Mouse (Mus musculus): ENCODE measurements around the gene Mrnip. TPM values are rescaled to one million over a fixed set of nuclear protein-coding genes. Genes with fewer than 3 reads are reported as not detected.

The Mrnip gene
- total and polyA plus RNA-seq, 3 experiments: 1.6 to 3.0 (median 1.8) TPM

- Histone ChIP-seq H3K4me3 (peak overlapping the region; percentile 70), H3K36me3 (ENCODE audit: control insufficient read depth, insufficient read depth, low read length) (no peaks in the 10 kb centered on the region), H3K4me1 (ENCODE audit: control insufficient read depth, insufficient read depth, low read length) (peaks cover 29% of the 10 kb centered on the region), H3K27ac (peak overlapping the region; percentile 85), H3K9ac (ENCODE audit: low read depth, low read length) (peak overlapping the region; percentile 91), H3K79me2 (replicated peaks; ENCODE audit: control insufficient read depth, insufficient read depth, low read length) (no peaks in the 10 kb centered on the region), H3K27me3 (ENCODE audit: control insufficient read depth, insufficient read depth, low read length) (no peaks in the 10 kb centered on the region)
- peak; percentile 61 to 71 for DNase-seq
- TF ChIP-seq POLR2A (IDR thresholded peaks at IDR 0.05; ENCODE audit: insufficient read depth, low read depth, low read length): no peak
- TF ChIP-seq CTCF (IDR thresholded peaks at IDR 0.05): no peak
- TF ChIP-seq EP300 (IDR thresholded peaks at IDR 0.05; ENCODE audit: insufficient read depth, low read depth, low read length): no peak
- under 1% methylated on average over 32 of the region's 34 CpGs for WGBS
- intact Hi-C loops (cut with DNase I): loop anchor here (2.0 to 10.0 kb wide), 4 partner anchors 15 to 241 kb away; partner anchors contain the start of genes Mgat4b, Mrnip and Sqstm1
Observed at GRCm38 (mm10) chr11:50225611-50226378, 51.6 kb downstream of the Mrnip start.

GRCm38 (mm10) chr11:50226406-50226805, 52.2 kb downstream of the Mrnip start:
- Histone ChIP-seq H3K27ac (peak overlapping the region; percentile 85), H3K79me2 (replicated peaks; ENCODE audit: control insufficient read depth, insufficient read depth, low read length) (no peaks in the 10 kb centered on the region), H3K4me3 (peak overlapping the region; percentile 70), H3K4me1 (ENCODE audit: control insufficient read depth, insufficient read depth, low read length) (peaks cover 29% of the 10 kb centered on the region), H3K9ac (ENCODE audit: low read depth, low read length) (peak overlapping the region; percentile 91), H3K36me3 (ENCODE audit: control insufficient read depth, insufficient read depth, low read length) (no peaks in the 10 kb centered on the region), H3K27me3 (ENCODE audit: control insufficient read depth, insufficient read depth, low read length) (no peaks in the 10 kb centered on the region)
- no peak for TF ChIP-seq CTCF (IDR thresholded peaks at IDR 0.05)
- no peak for TF ChIP-seq EP300 (IDR thresholded peaks at IDR 0.05; ENCODE audit: insufficient read depth, low read depth, low read length)
- no peak for TF ChIP-seq POLR2A (IDR thresholded peaks at IDR 0.05; ENCODE audit: insufficient read depth, low read depth, low read length)
- WGBS: 17% methylated on average over 2 of the region's 2 CpGs
- no peak for DNase-seq
- intact Hi-C loops (cut with DNase I): loop anchor here (2.0 to 10.0 kb wide), 2 partner anchors 52 to 242 kb away; partner anchors contain the start of gene Mrnip

- intact Hi-C loops (cut with DNase I): loop anchor here (2.0 to 10.0 kb wide), 2 partner anchors 52 to 242 kb away; partner anchors contain the start of gene Mrnip
Observed at GRCm38 (mm10) chr11:50227226-50227625, 53.0 kb downstream of the Mrnip start.

GRCm38 (mm10) chr11:50227736-50228135, 53.5 kb downstream of the Mrnip start:
- no peaks in the 10 kb centered on the region for H3K79me2 ChIP-seq (replicated peaks; ENCODE audit: control insufficient read depth, insufficient read depth, low read length)
- H3K9ac ChIP-seq (ENCODE audit: low read depth, low read length): no peak overlapping the region
- 67% methylated on average over 4 of the region's 4 CpGs for WGBS
- H3K27me3 ChIP-seq (ENCODE audit: control insufficient read depth, insufficient read depth, low read length): no peaks in the 10 kb centered on the region
- no peak for TF ChIP-seq CTCF (IDR thresholded peaks at IDR 0.05)
- no peak for TF ChIP-seq POLR2A (IDR thresholded peaks at IDR 0.05; ENCODE audit: insufficient read depth, low read depth, low read length)
- TF ChIP-seq EP300 (IDR thresholded peaks at IDR 0.05; ENCODE audit: insufficient read depth, low read depth, low read length): no peak
- H3K36me3 ChIP-seq (ENCODE audit: control insufficient read depth, insufficient read depth, low read length): no peaks in the 10 kb centered on the region
- H3K4me3 ChIP-seq: no peak overlapping the region
- peak overlapping the region; percentile 85; the same call in 1 of the 2 replicates for H3K27ac ChIP-seq
- H3K4me1 ChIP-seq (ENCODE audit: control insufficient read depth, insufficient read depth, low read length): peaks cover 29% of the 10 kb centered on the region
- intact Hi-C loops (cut with DNase I): loop anchor here (2.0 to 10.0 kb wide), 2 partner anchors 53 to 243 kb away; partner anchors contain the start of gene Mrnip
- no peak for DNase-seq

More at GRCm38 (mm10) chr11:50227226-50227625, 53.0 kb downstream of the Mrnip start:
- WGBS: 55% methylated on average over 3 of the region's 3 CpGs
- no peaks in the 10 kb centered on the region for H3K36me3 ChIP-seq (ENCODE audit: control insufficient read depth, insufficient read depth, low read length)
- peak overlapping the region; percentile 85 for H3K27ac ChIP-seq
- TF ChIP-seq CTCF (IDR thresholded peaks at IDR 0.05) (no peak), EP300 (IDR thresholded peaks at IDR 0.05; ENCODE audit: insufficient read depth, low read depth, low read length) (no peak), POLR2A (IDR thresholded peaks at IDR 0.05; ENCODE audit: insufficient read depth, low read depth, low read length) (0 out of 2 replicates have a peak, but pooled peaks have one; percentile 37)
- no peaks in the 10 kb centered on the region for H3K27me3 ChIP-seq (ENCODE audit: control insufficient read depth, insufficient read depth, low read length)
- H3K4me3 ChIP-seq: no peak overlapping the region; the same call in 1 of the 2 replicates
- H3K4me1 ChIP-seq (ENCODE audit: control insufficient read depth, insufficient read depth, low read length): peaks cover 29% of the 10 kb centered on the region
- no peak for DNase-seq
- no peaks in the 10 kb centered on the region for H3K79me2 ChIP-seq (replicated peaks; ENCODE audit: control insufficient read depth, insufficient read depth, low read length)
- H3K9ac ChIP-seq (ENCODE audit: low read depth, low read length): 0 out of 2 replicates have a peak overlapping the region, but pooled peaks have one; percentile 5

- intact Hi-C loops (cut with DNase I): loop anchor here (10.0 kb wide), 1 partner anchor 244 kb away; no protein-coding TSS in a partner anchor
- H3K27ac ChIP-seq: no peak overlapping the region; the same call in 1 of the 2 replicates
- no peak overlapping the region for H3K4me3 ChIP-seq
Observed at GRCm38 (mm10) chr11:50228772-50229171, 54.5 kb downstream of the Mrnip start.

More at GRCm38 (mm10) chr11:50228772-50229171, 54.5 kb downstream of the Mrnip start:
- WGBS: 43% methylated on average over 3 of the region's 3 CpGs
- Histone ChIP-seq H3K9ac (ENCODE audit: low read depth, low read length) (no peak overlapping the region; the same call in 1 of the 2 replicates), H3K36me3 (ENCODE audit: control insufficient read depth, insufficient read depth, low read length) (no peaks in the 10 kb centered on the region), H3K4me1 (ENCODE audit: control insufficient read depth, insufficient read depth, low read length) (peaks cover 29% of the 10 kb centered on the region), H3K27me3 (ENCODE audit: control insufficient read depth, insufficient read depth, low read length) (no peaks in the 10 kb centered on the region), H3K79me2 (replicated peaks; ENCODE audit: control insufficient read depth, insufficient read depth, low read length) (no peaks in the 10 kb centered on the region)
- TF ChIP-seq POLR2A (IDR thresholded peaks at IDR 0.05; ENCODE audit: insufficient read depth, low read depth, low read length): no peak
- TF ChIP-seq CTCF (IDR thresholded peaks at IDR 0.05): no peak
- TF ChIP-seq EP300 (IDR thresholded peaks at IDR 0.05; ENCODE audit: insufficient read depth, low read depth, low read length): no peak
- no peak for DNase-seq

Measured in heart, adult 2 months (tissue).